Mouse (Mus musculus): ENCODE measurements around the gene Ada. TPM values are rescaled to one million over a fixed set of nuclear protein-coding genes. Genes with fewer than 3 reads are reported as not detected.

Gene Ada
- polyA plus RNA-seq, 1 experiment from 2014 or later, result 6.6 TPM

Other genes with a start within 250 kb of the Ada start
- gene Hnf4a, start 243.4 kb downstream of the Ada start, polyA plus RNA-seq (2015; fragmentation: Nextera tagmentation; extraction: Ambion mirVana), result 85.1 and 85.9 TPM in 2 replicates
- 25.7 and 26.5 TPM in 2 replicates for gene Ttpal, start 147.9 kb downstream of the Ada start, polyA plus RNA-seq (2015; fragmentation: Nextera tagmentation; extraction: Ambion mirVana)
- 45.3 and 47.1 TPM in 2 replicates for gene Serinc3, start 105.1 kb downstream of the Ada start, polyA plus RNA-seq (2015; fragmentation: Nextera tagmentation; extraction: Ambion mirVana)
- gene Pkig, start 91.9 kb downstream of the Ada start, polyA plus RNA-seq (2015; fragmentation: Nextera tagmentation; extraction: Ambion mirVana), result 113 and 122 TPM in 2 replicates
- gene Ccn5, start 70.6 kb upstream of the Ada start, polyA plus RNA-seq (2015; fragmentation: Nextera tagmentation; extraction: Ambion mirVana), result 0.15 and 0.24 TPM in 2 replicates
- not detected in 2 replicates for gene Kcnk15, start 103.4 kb upstream of the Ada start, polyA plus RNA-seq (2015; fragmentation: Nextera tagmentation; extraction: Ambion mirVana)
- gene Rims4, start 168.4 kb upstream of the Ada start, polyA plus RNA-seq (2015; fragmentation: Nextera tagmentation; extraction: Ambion mirVana), result 0.90 and 1.3 TPM in 2 replicates
- gene Ywhab, start 244.7 kb upstream of the Ada start, polyA plus RNA-seq (2015; fragmentation: Nextera tagmentation; extraction: Ambion mirVana), result 269 and 298 TPM in 2 replicates

Measured in intestine, embryonic 15.5 days (tissue).